Mouse (Mus musculus) thymus, adult 2 months (tissue): Measurements from ENCODE around the gene Arih2. TPM values are rescaled to one million over a fixed set of nuclear protein-coding genes. Genes with fewer than 3 reads are reported as not detected.
"Not testable (repeated sequence)": the region's sequence is repeated elsewhere in the genome, so short reads cannot be mapped to it uniquely, and the experiment has no call there.

Source experiments
- DNase-seq: peaks from one replicate; pipeline ENCODE4 v3.0.0; 2021
- H3K27ac ChIP-seq: fragments of 200-500 bp; 2 replicates; pipeline ENCODE4 v1.5.1; 2012; ENCODE audit warnings: low read length, control low read depth; ENCODE audit not compliant: control insufficient read depth, insufficient read depth
- H3K27me3 ChIP-seq: fragments of 200-500 bp; 2 replicates; pipeline ENCODE4 v1.6.1; 2012; ENCODE audit warnings: mild to moderate bottlenecking, low read length, moderate library complexity, mixed read lengths; ENCODE audit not compliant: control insufficient read depth, insufficient read depth
- H3K36me3 ChIP-seq: fragments of 200-500 bp; 2 replicates; pipeline ENCODE4 v1.6.1; 2012; ENCODE audit warnings: mild to moderate bottlenecking, low read length, moderate library complexity; ENCODE audit not compliant: control insufficient read depth, insufficient read depth
- H3K4me1 ChIP-seq: fragments of 200-500 bp; replicated peaks from 2 replicates; pipeline ENCODE4 v1.6.1; 2012; ENCODE audit warnings: low read length; ENCODE audit not compliant: control insufficient read depth, insufficient read depth
- H3K4me3 ChIP-seq: fragments of 200-500 bp; 2 replicates; pipeline ENCODE4 v1.5.1; 2012; ENCODE audit warnings: mild to moderate bottlenecking, low read length, control low read depth, moderate library complexity; ENCODE audit not compliant: control insufficient read depth, insufficient read depth
- CTCF ChIP-seq: fragments of 200-500 bp; IDR thresholded peaks from 2 replicates; pipeline ENCODE4 v1.5.1; 2012; ENCODE audit warnings: mild to moderate bottlenecking, control low read depth, low read length, moderate library complexity, borderline replicate concordance; ENCODE audit not compliant: control insufficient read depth, poor library complexity, insufficient read depth; ENCODE audit errors: extremely low read depth
- POLR2A ChIP-seq: fragments of 200-500 bp; IDR thresholded peaks from 2 replicates; pipeline ENCODE4 v1.6.1; 2012; ENCODE audit warnings: mild to moderate bottlenecking, low read length, control low read depth, moderate library complexity; ENCODE audit not compliant: control insufficient read depth, poor library complexity, insufficient read depth; ENCODE audit errors: extremely low read depth
- WGBS: fragments of 180-500 bp; shearing (Covaris S2); methylation state at CpG from one replicate; pipeline ENCODE4 v1.1.7; 2018; 5-methylcytosine and 5-hydroxymethylcytosine counted together
- polyA plus RNA-seq: library from polyadenylated mRNA; depleted of rRNA; stranded (reverse); fragments of >200 nt; gene quantifications from 2 replicates; pipeline ENCODE4 v1.2.3, GENCODE M21; 2012

Arih2 gene
- polyA plus RNA-seq, 1 experiment, result 63.0 TPM

DNA sequence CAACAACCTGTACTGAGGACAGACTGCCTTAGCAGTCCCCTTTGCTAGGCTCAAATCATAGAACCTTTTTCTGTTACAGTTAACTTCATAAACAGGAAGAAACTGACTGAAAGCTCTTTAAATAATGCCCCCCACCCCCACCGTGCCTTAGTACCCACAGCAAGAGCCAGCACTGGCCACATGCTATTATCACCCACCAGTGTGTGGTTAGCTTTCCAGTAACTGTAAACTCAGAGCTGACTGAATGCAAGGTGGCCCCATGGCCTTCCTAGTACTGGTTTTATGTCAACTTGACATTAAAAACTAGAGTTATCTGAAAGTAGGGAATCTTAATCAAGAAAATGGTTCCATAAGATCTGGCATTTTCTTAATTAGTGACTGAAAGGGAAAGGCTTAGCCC lies 18.5 kb downstream of the Arih2 start:
- no peak for TF ChIP-seq CTCF
- no peak for TF ChIP-seq POLR2A
- DNase-seq, result no peak
- H3K27me3 ChIP-seq, result no peaks in the 10 kb centered on the region
- no peak overlapping the region for H3K27ac ChIP-seq
- no peaks in the 10 kb centered on the region for H3K4me1 ChIP-seq
- WGBS, result 4% methylated on average over 1 of the region's 1 CpGs
- H3K36me3 ChIP-seq, result 0 out of 2 replicates have a peak, but pooled peaks cover 3% of the 10 kb centered on the region
- H3K4me3 ChIP-seq, result no peak overlapping the region

DNA sequence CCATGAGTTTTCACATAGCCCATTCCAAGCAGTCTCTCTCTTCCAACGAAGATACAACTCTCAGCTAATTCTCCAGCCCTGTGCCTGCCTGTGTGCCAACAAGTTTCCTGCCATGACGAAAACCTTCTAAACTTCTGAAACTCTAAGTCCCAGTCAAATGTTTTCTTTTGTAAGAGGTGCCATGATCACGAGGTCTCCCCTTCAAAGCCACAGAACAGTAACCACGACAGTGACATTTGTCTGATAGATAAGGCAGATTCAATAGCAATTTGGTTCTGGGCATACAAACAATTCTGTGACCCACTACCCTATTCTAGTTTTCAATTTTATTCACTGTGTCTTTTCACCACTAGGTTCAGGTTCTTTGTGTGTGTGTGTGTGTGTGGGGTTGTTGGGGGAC lies 21.0 kb downstream of the Arih2 start:
- H3K36me3 ChIP-seq, result 0 out of 2 replicates have a peak, but pooled peaks cover 3% of the 10 kb centered on the region
- whole genome bisulfite sequencing, result 33% methylated on average over 4 of the region's 4 CpGs
- no peaks in the 10 kb centered on the region for H3K4me1 ChIP-seq
- TF ChIP-seq POLR2A (no peak), CTCF (no peak)
- H3K4me3 ChIP-seq, result no peak overlapping the region
- no peak for DNase-seq
- no peak overlapping the region for H3K27ac ChIP-seq
- no peaks in the 10 kb centered on the region for H3K27me3 ChIP-seq

DNA sequence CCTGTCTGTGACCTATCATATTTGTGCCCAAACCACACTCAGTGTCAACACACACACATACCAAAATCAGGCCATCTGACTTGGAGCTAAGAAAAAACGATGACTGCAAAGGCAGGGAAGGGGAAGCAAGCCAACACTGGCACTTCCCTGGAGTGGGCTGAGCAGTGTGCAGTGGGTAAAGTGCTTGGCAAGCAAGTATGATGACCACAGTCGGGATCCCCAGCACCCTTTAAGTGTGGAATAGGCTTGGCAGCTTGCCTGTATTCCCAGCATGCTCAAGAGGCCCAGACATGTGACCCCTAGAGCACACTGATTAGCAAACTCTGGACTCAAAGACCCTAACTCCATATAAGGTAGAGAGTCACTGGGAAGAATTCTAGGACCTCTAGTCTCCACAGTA lies 22.7 kb downstream of the Arih2 start:
- no peaks in the 10 kb centered on the region for H3K27me3 ChIP-seq
- 84% methylated on average over 2 of the region's 2 CpGs for WGBS
- no peak for DNase-seq
- 0 out of 2 replicates have a peak, but pooled peaks cover 3% of the 10 kb centered on the region for H3K36me3 ChIP-seq
- no peak overlapping the region for H3K27ac ChIP-seq
- H3K4me3 ChIP-seq, result no peak overlapping the region
- no peaks in the 10 kb centered on the region for H3K4me1 ChIP-seq
- TF ChIP-seq CTCF (no peak), POLR2A (no peak)

DNA sequence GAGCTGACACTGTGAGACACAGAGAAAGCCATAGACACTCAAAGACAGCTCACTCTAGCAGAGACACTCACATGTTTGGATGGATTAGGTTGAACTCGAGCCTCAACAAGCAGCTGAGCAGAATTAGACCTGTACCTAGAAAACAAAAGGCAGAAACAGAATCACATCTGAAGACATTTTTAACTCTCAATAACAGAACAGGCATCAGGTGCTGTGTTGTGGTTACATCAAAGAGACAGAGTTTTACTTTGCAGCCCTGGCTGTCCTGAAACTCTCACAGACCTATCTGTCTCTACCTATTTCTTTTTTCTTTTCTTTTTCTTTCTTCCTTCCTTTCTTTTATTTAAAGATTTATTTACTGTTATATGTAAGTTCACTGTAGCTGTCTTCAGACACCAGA lies 31.9 kb downstream of the Arih2 start:
- 0 out of 2 replicates have a peak, but pooled peaks cover 4% of the 10 kb centered on the region for H3K4me1 ChIP-seq
- TF ChIP-seq POLR2A, result no peak
- TF ChIP-seq CTCF, result no peak
- no peak overlapping the region for H3K27ac ChIP-seq
- WGBS, result 10% methylated on average over 1 of the region's 1 CpGs
- H3K27me3 ChIP-seq, result no peaks in the 10 kb centered on the region
- no peak overlapping the region for H3K4me3 ChIP-seq
- no peak for DNase-seq
- peaks cover 46% of the 10 kb centered on the region for H3K36me3 ChIP-seq

DNA sequence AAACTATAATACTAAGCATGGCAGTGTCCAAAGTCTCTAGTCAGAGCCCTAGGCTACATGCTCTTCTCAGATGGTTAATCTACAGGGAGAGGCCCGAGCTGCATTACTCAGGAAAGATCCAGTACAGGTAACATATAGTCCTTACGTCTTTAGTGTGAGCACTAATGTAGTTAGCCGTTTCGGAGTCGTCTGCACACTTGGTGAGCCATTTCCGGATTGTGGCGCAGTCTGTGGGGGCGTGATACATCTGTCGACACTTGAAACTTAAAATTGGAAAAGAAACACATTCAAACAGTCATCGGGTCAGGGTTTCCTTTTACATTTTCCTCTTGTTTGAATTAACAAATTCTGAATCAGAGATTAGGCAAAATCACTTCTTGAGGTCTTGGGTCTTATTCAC lies 37.7 kb downstream of the Arih2 start:
- Histone ChIP-seq H3K36me3 (peaks cover 90% of the 10 kb centered on the region), H3K4me3 (no peak overlapping the region), H3K27me3 (no peaks in the 10 kb centered on the region), H3K4me1 (0 out of 2 replicates have a peak, but pooled peaks cover under 1% of the 10 kb centered on the region), H3K27ac (no peak overlapping the region)
- DNase-seq, result no peak
- TF ChIP-seq POLR2A (no peak), CTCF (no peak)
- WGBS, result 95% methylated on average over 10 of the region's 10 CpGs

DNA sequence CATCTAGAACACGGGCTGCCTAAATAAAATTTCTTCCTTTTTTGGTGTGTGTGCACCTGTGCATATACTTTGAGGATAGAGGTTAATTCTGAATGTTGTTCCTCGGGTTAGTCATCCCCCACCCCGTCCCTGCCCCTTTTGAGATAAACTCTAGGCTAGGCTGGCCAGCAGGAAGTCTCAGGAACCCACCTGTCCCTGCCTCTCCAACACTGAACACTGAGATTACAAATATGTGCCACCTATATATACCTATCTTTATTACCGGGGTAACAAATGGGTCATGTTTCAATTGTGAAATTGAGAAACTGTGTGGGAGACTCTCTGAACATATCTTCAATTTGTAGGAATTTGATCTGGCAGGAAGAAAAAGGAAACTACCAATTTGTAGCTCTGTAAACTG lies 40.3 kb downstream of the Arih2 start:
- Histone ChIP-seq H3K27me3 (no peaks in the 10 kb centered on the region), H3K4me3 (no peak overlapping the region), H3K4me1 (no peaks in the 10 kb centered on the region), H3K27ac (no peak overlapping the region), H3K36me3 (peaks cover 95% of the 10 kb centered on the region)
- no peak for TF ChIP-seq CTCF
- DNase-seq, result no peak
- 92% methylated on average over 4 of the region's 4 CpGs for WGBS

DNA sequence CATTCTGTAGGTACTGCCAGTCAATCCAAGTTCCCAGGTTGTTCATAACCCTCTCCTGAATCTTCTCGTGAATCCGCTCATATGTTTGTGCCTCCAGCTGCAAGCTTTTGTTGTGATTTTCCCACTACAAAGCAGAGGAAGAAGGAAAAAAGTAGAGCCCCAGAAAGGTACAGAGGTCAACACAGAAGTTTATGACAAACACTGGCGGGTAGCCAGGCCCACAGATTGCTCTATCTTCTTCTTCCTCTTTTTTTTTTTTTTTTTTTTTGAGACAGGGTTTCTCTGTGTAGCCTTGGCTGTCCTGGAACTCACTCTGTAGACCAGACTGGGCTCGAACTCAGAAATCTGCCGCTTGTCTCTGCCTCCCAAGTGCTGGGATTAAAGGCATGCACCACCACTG lies 41.3 kb downstream of the Arih2 start:
- H3K4me1 ChIP-seq, H3K4me3 ChIP-seq, H3K27me3 ChIP-seq, H3K27ac ChIP-seq, DNase-seq: not testable (repeated sequence)
- H3K36me3 ChIP-seq, result peaks cover 92% of the 10 kb centered on the region
- 72% methylated on average over 5 of the region's 5 CpGs for WGBS
